Mouse (Mus musculus): Measurements from ENCODE around the gene Acot3.
"Not testable (repeated sequence)": the region's sequence is repeated elsewhere in the genome, so short reads cannot be mapped to it uniquely, and the experiment has no call there.

Gene Acot3

DNA sequence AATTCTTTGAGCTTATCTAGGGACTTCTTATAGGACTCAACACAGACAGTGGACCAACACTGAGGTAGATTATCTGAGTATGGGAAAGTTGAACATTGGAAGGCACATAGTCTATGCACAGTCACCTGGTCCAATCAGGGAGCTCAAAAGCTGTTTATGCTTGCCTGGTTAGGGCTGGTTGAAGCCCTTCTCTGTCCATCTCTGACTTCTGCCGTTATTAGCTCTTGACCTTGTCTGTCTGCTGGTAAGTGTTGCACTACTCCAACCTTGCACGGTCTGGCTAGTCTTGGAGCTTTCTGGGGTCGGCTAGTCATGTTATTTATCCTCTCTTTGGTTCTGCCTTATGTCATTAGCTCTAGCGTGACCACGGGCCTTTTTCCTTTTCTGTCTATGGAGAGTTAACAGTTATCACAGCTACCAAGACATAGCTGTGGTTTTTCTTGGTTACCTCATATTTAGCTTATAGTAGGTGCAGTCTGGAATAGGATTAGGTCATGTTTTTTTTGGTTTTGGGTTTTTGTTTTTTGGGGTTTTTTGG lies at the start of gene Acot3:
Acot3 (plus strand) TSS at position 208 of the 538 bp plus-strand sequence.
- DNase-seq: no peak

- DNase-seq: no peak
Observed at GRCm38 (mm10) chr12:84003866-84004265, 48.1 kb upstream of the Acot3 start.

DNA sequence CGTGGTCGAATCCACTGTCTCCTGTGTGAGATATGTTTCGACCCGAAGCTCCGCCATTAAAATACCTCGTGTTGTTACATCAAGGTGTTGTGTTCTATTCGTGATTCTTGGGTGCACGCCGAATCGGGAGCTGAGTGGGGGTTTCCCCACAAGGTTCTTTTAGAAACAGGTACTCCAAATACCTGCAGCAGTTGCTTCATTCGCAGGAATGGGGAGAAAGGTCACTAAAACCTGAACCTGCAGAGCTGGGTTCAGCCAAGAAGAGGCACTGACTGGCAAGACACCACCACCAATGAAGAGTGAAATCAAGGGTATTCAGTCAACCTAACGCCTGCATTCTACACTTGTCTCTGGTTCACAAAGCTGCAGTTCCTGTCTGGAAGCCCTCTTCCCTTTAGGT lies 43.7 kb upstream of the Acot3 start:
- DNase-seq: no peak

- no peak for DNase-seq
Observed at GRCm38 (mm10) chr12:84008729-84009128, 43.2 kb upstream of the Acot3 start.

GRCm38 (mm10) chr12:84009171-84009965 lies 42.6 kb upstream of the Acot3 start, which contains the start of gene Acot1:
Gene Acot1, plus strand, starts transcription at chr12:84009490.
- DNase-seq: peak; percentile 65 to 79

- DNase-seq: no peak
Observed at GRCm38 (mm10) chr12:84010201-84010600, 41.7 kb upstream of the Acot3 start.

GRCm38 (mm10) chr12:84011251-84012040 lies 40.5 kb upstream of the Acot3 start:
- DNase-seq: peak; percentile 89 to 94

- DNase-seq: peak in 1 of 2 experiments; percentile 35
Observed at GRCm38 (mm10) chr12:84013130-84013529, 38.8 kb upstream of the Acot3 start.

DNA sequence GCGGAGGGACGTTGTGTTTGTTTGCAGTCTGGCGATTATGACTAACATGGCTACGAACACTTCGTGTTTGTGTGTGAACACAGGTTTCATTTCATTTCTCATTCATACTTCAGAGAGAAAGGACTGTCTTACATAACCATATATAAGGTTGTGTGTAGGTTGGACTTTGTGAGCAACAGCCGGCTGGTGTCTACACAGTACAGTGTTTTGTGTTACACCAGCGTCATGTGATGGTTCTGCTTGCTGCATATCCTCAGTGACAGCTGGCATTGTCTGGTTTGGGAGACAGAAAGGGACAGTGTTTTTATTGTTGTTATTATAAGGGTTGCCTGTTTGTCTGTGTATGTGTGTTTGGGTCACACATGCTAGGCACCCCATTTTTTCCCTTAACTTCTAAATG lies 38.2 kb upstream of the Acot3 start:
- DNase-seq: no peak

GRCm38 (mm10) chr12:84020528-84020927 lies 31.4 kb upstream of the Acot3 start:
- DNase-seq: not testable (repeated sequence)

DNA sequence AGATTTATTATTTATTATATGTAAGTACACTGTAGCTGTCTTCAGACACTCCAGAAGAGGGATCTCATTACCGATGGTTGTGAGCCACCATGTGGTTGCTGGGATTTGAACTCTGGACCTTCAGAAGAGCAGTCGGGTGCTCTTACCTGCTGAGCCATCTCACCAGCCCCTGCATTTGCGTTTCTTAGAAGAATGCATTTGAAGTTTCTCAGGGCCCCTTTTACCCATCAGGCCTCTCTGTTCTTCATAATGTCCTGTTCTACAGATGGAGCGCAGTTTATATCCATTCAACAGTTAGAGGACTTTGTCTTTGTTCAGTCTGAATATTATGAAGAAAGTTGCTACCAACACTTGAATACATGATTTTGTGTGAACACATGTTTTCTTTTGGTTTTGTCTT lies 29.7 kb upstream of the Acot3 start:
- not testable (repeated sequence) for DNase-seq

DNA sequence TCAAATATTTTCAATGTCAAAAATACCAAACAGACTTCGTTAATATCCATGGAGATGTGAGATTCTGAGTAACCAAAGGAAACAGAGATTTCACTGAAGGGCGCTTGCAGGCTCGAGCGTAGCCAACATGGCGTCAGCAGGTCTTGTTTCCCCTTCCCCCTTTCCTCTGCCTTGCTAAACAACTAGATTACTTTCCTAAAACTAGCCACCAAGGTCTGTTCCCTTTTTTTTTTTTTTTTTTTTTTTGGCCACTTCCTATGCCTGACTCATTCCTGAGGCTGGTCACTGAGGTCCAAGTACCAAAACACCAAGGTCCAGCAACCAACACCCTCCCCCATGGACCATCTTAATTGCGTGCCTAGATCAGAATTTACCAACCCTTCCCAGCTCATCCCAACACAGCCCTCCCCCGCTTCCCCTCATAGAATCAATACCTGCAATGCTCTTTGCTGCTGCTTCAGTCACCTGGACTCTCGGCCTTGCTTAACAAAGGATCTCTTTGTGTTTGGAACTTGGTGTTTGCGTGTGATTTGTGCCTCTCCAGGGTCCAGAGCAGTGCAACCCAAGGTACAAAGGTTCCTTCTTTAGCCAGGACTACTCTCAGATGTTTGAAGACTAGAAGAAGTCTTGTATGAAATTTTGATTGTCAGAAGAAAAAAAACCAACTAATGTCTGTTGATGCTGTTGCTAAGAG lies 28.7 kb upstream of the Acot3 start:
- no peak for DNase-seq

GRCm38 (mm10) chr12:84025888-84026287 lies 26.1 kb upstream of the Acot3 start:
- DNase-seq: no peak

DNA sequence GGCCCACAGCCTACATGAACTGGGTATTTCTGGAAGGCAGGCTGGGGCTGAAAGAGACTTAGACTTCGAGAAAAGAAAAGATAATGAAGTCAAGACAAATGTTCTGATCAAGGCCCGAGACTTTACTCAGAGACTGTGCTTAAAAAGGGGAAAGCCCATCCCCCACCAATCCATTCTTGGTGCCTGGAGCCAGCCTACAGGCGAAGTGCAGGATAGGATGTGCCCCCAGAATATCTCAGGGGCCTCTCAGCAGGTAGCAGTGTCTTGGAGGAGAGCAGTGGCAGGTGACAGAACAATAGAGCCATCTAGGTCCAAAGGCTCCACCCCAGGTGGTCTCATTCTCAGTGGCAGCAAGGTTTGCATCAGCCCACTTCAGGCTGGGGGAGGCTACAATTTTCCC lies 23.6 kb upstream of the Acot3 start:
- not testable (repeated sequence) for DNase-seq

DNA sequence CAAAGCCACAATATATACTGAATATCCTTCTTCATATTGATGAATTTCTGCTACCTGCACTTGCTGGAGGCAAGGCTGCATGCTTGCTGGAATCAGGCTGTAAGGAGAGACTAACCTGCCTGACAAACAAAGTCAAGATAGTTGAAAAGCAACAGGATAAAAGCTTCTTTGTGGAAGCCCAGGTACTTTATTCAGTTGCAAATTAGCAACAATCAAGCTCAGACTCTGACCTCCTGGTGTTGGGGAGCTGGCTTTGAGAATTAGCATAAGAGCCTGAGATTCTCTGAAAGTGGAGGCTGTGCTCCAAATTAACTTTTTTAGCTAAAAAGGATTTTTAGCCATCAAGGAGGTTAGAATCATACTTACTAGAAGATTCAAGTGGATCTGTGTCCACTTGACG lies 22.9 kb upstream of the Acot3 start:
- not testable (repeated sequence) for DNase-seq

DNA sequence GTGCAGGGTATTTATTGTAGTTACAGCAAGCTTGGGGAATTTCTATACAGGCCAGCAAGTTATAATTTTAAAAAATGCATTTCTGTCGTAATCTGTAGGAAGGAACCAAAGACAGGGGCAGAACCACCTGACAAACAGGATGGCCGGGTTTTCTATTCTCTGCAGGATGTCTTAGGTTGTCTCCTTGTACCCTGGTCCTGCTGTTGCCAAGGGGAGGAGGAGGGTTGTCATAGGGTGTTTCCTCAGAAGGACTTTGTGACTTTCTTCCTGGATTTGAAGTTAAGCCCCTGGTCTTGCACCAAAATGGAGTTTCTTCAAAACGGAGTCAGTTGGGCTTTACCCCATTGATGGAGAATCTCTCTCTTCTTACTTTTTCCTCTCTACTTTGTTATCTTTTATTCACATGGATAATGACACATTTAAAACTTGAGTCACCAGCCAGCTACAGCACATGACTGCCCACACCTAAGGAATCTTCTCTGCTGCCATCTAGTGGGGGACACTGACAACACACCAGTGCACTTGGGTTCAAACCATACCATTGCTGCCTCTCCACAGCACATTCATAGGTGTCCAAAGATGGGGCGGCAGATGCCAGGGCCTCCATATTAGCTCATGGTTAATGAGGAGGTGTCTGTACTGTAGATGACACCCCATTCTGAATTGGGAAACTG lies 21.1 kb upstream of the Acot3 start:
- DNase-seq: peak; percentile 88 to 90

- DNase-seq: no peak
Observed at GRCm38 (mm10) chr12:84032854-84033253, 19.1 kb upstream of the Acot3 start.

GRCm38 (mm10) chr12:84033302-84033701 lies 18.6 kb upstream of the Acot3 start:
- not testable (repeated sequence) for DNase-seq

DNA sequence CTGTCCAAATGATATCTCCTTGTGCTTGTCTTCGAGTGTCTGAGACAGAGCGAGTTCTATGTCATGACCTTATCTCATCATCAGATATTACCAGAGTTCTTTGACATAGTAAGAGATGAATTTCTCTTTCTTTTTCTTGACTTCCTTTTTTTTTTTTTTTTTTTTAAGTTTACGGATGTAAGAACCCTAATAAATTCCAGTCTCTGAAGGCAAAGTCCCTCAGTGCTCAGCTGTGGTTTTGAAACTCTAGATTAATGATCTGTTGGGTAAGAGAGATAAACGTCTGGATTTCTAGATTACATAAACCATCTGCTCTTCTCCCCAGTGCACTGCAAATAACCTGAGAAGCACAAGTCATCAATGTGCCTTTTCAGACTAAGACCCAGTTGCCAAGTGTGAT lies 17.8 kb upstream of the Acot3 start:
- DNase-seq: no peak

DNA sequence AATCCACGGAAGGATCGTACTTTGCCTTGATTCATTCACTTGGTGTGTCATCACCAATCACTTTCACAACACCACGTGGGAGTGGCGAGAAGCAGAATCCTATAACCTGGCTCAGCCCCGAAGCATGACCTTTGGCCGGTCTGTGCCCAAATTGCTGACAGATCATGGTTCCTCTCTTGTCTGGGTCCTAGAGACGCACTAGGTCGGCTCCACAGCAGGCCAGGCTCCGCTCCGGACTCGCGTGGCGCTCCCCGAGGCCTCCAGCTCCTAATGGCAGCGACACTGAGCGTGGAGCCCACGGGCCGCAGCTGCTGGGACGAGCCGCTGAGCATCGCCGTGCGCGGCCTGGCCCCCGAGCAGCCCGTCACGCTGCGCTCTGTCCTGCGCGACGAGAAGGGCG lies 13.7 kb upstream of the Acot3 start, which contains the start of gene Acot4:
Acot4 (plus strand) TSS at position 139 of the 400 bp plus-strand sequence.
- DNase-seq: peak; percentile 32 to 42

DNA sequence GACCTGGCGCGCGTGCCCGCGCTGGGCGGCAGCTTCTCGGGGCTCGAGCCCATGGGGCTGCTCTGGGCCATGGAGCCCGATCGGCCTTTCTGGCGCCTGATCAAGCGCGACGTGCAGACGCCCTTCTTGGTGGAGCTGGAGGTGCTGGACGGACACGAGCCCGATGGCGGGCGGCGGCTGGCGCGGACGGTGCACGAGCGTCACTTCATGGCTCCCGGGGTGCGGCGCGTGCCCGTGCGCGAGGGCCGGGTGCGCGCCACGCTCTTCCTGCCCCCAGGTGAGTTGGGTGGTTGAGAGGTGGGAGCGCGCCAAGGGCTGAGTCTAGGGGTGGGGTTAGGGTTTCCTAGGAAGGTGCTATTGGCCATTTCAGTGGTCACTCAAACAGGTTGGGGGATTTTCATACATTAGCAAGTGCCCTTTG lies 13.2 kb upstream of the Acot3 start, which contains the start of gene Gm49366:
Gm49366 (plus strand) TSS at position 245 of the 421 bp plus-strand sequence.
- peak; percentile 69 to 75 for DNase-seq

- no peak for DNase-seq
Observed at GRCm38 (mm10) chr12:84042248-84042647, 9.7 kb upstream of the Acot3 start.

All from cerebellum, postnatal 14 days (tissue).